Mouse (Mus musculus) liver, embryonic 16.5 days (tissue): ENCODE results near the gene Gm49388. TPM values are rescaled to one million over a fixed set of nuclear protein-coding genes. Genes with fewer than 3 reads are reported as not detected.
A peak's percentile ranks its signal among the peaks of the same experiment; 100 is the strongest.

Experiments used
- ATAC-seq: fragments of 200-750 bp; cut with Nextera tagmentation; 2 replicates; pipeline ENCODE4 v1.8.0; 2017; ENCODE audit warnings: low read depth, mild to moderate bottlenecking, moderate number of reproducible peaks, moderate library complexity
- H3K27ac ChIP-seq: fragments of 300-500 bp; sonication (generic); 2 replicates; pipeline ENCODE4 v1.5.1; 2014; ENCODE audit warnings: mild to moderate bottlenecking, low read length
- H3K27me3 ChIP-seq: fragments of 300-500 bp; sonication (generic); 2 replicates; pipeline ENCODE4 v1.6.1; 2014; ENCODE audit warnings: low read depth, low read length, mixed read lengths; ENCODE audit not compliant: control insufficient read depth, insufficient read depth
- H3K36me3 ChIP-seq: fragments of 300-500 bp; sonication (generic); 2 replicates; pipeline ENCODE4 v1.6.1; 2014; ENCODE audit warnings: mild to moderate bottlenecking; ENCODE audit not compliant: control insufficient read depth, insufficient read depth
- H3K4me1 ChIP-seq: fragments of 300-500 bp; sonication (generic); 2 replicates; pipeline ENCODE4 v1.6.1; 2014; ENCODE audit warnings: low read depth, low read length, mixed read lengths; ENCODE audit not compliant: control insufficient read depth
- H3K4me2 ChIP-seq: fragments of 300-500 bp; sonication (generic); 2 replicates; pipeline ENCODE4 v1.6.1; 2014; ENCODE audit warnings: low read depth, low read length, mixed read lengths
- H3K4me3 ChIP-seq: fragments of 300-500 bp; sonication (generic); 2 replicates; pipeline ENCODE4 v1.5.1; 2014; ENCODE audit warnings: low read depth, mild to moderate bottlenecking, low read length
- H3K9ac ChIP-seq: fragments of 300-500 bp; sonication (generic); 2 replicates; pipeline ENCODE4 v1.6.1; 2014; ENCODE audit warnings: low read depth, low read length
- H3K9me3 ChIP-seq: fragments of 300-500 bp; sonication (generic); replicated peaks from 2 replicates; pipeline ENCODE4 v1.6.1; 2016; ENCODE audit warnings: low read length; ENCODE audit not compliant: control insufficient read depth
- WGBS: fragments of 180-500 bp; shearing (Covaris S2); extraction: QIAGEN DNeasy Blood & Tissue Kit; methylation state at CpG from one replicate; pipeline ENCODE4 v1.1.7; 2014; ENCODE audit not compliant: insufficient replicate concordance; 5-methylcytosine and 5-hydroxymethylcytosine counted together
- polyA plus RNA-seq: library from polyadenylated mRNA; unstranded; fragments of >200 nt; fragmentation: Nextera tagmentation; extraction: Ambion mirVana; gene quantifications from 2 replicates; pipeline ENCODE4 v1.2.1, GENCODE M21; 2015

Gene Gm49388
- polyA plus RNA-seq, 1 experiment from 2014 or later, result not detected

- 84% methylated on average over 23 of the region's 23 CpGs for WGBS
- H3K9me3 ChIP-seq, result no peaks in the 10 kb centered on the region
- no peak overlapping the region for H3K27ac ChIP-seq
- H3K4me3 ChIP-seq, result no peak overlapping the region
- no peaks in the 10 kb centered on the region for H3K27me3 ChIP-seq
- H3K36me3 ChIP-seq, result peaks cover 50% of the 10 kb centered on the region
- no peak overlapping the region for H3K4me2 ChIP-seq
- ATAC-seq, result no peak
- peaks cover 1% of the 10 kb centered on the region; the same call in 1 of the 2 replicates for H3K4me1 ChIP-seq
- H3K9ac ChIP-seq, result no peak overlapping the region
Measured at GRCm38 (mm10) chr7:127797076-127797845, 11.9 kb downstream of the Gm49388 start.

GRCm38 (mm10) chr7:127798591-127798990 is 13.2 kb downstream of the Gm49388 start:
- 80% methylated on average over 4 of the region's 4 CpGs for WGBS
- Histone ChIP-seq H3K4me3 (no peak overlapping the region), H3K4me2 (no peak overlapping the region), H3K4me1 (peaks cover 2% of the 10 kb centered on the region; the same call in 1 of the 2 replicates), H3K27ac (no peak overlapping the region), H3K9me3 (no peaks in the 10 kb centered on the region), H3K36me3 (peaks cover 43% of the 10 kb centered on the region), H3K9ac (no peak overlapping the region), H3K27me3 (no peaks in the 10 kb centered on the region)
- no peak for ATAC-seq

- WGBS, result 86% methylated on average over 13 of the region's 13 CpGs
- peaks cover 43% of the 10 kb centered on the region for H3K36me3 ChIP-seq
- ATAC-seq, result no peak
- H3K4me1 ChIP-seq, result peaks cover 5% of the 10 kb centered on the region
- H3K4me2 ChIP-seq, result no peak overlapping the region
- H3K27me3 ChIP-seq, result no peaks in the 10 kb centered on the region
- no peak overlapping the region for H3K27ac ChIP-seq
- no peak overlapping the region for H3K9ac ChIP-seq
- H3K9me3 ChIP-seq, result no peaks in the 10 kb centered on the region
- no peak overlapping the region for H3K4me3 ChIP-seq
Measured at GRCm38 (mm10) chr7:127799211-127799610, 13.8 kb downstream of the Gm49388 start.

GRCm38 (mm10) chr7:127799738-127800137 is 14.3 kb downstream of the Gm49388 start:
- no peak overlapping the region for H3K4me3 ChIP-seq
- H3K36me3 ChIP-seq, result peaks cover 43% of the 10 kb centered on the region
- H3K4me2 ChIP-seq, result no peak overlapping the region
- no peaks in the 10 kb centered on the region for H3K9me3 ChIP-seq
- no peaks in the 10 kb centered on the region for H3K27me3 ChIP-seq
- no peak overlapping the region for H3K9ac ChIP-seq
- 58% methylated on average over 1 of the region's 1 CpGs for WGBS
- peaks cover 10% of the 10 kb centered on the region for H3K4me1 ChIP-seq
- no peak for ATAC-seq
- no peak overlapping the region for H3K27ac ChIP-seq

GRCm38 (mm10) chr7:127800435-127801009 is 15.1 kb downstream of the Gm49388 start, which contains the start of gene Hsd3b7:
TSS of gene Hsd3b7 (plus strand) at chr7:127800604.
- H3K4me2 ChIP-seq, result peak within 1 kb of the TSS; percentile 41
- H3K27me3 ChIP-seq, result no peaks in the 10 kb centered on the region
- no peaks in the 10 kb centered on the region for H3K9me3 ChIP-seq
- peak within 1 kb of the TSS; percentile 35 for H3K27ac ChIP-seq
- 30% methylated on average over 4 of the region's 6 CpGs for WGBS
- H3K36me3 ChIP-seq, result peaks cover 39% of the 10 kb centered on the region
- H3K9ac ChIP-seq, result peak within 1 kb of the TSS; percentile 42
- ATAC-seq, result peak; percentile 73
- peak within 1 kb of the TSS; percentile 24 for H3K4me3 ChIP-seq
- H3K4me1 ChIP-seq, result peaks cover 18% of the 10 kb centered on the region

GRCm38 (mm10) chr7:127801010-127801621 is 15.7 kb downstream of the Gm49388 start:
- no peaks in the 10 kb centered on the region for H3K27me3 ChIP-seq
- peaks cover 22% of the 10 kb centered on the region for H3K4me1 ChIP-seq
- H3K4me3 ChIP-seq, result peak overlapping the region; percentile 24
- peak overlapping the region; percentile 41 for H3K4me2 ChIP-seq
- H3K9ac ChIP-seq, result peak overlapping the region; percentile 42
- H3K9me3 ChIP-seq, result no peaks in the 10 kb centered on the region
- WGBS, result 70% methylated on average over 8 of the region's 8 CpGs
- peak overlapping the region; percentile 35 for H3K27ac ChIP-seq
- peaks cover 33% of the 10 kb centered on the region for H3K36me3 ChIP-seq
- ATAC-seq, result peak; percentile 28

GRCm38 (mm10) chr7:127802313-127802712 is 16.9 kb downstream of the Gm49388 start:
- Histone ChIP-seq H3K4me2 (no peak overlapping the region), H3K4me1 (peaks cover 29% of the 10 kb centered on the region), H3K27me3 (no peaks in the 10 kb centered on the region), H3K9me3 (no peaks in the 10 kb centered on the region), H3K9ac (no peak overlapping the region), H3K27ac (no peak overlapping the region), H3K36me3 (peaks cover 21% of the 10 kb centered on the region), H3K4me3 (no peak overlapping the region)
- WGBS, result 83% methylated on average over 17 of the region's 17 CpGs
- ATAC-seq, result no peak

- WGBS, result 31% methylated on average over 5 of the region's 5 CpGs
- no peak overlapping the region for H3K9ac ChIP-seq
- H3K36me3 ChIP-seq, result no peaks in the 10 kb centered on the region
- no peak; the same call in 1 of the 2 replicates for ATAC-seq
- H3K9me3 ChIP-seq, result no peaks in the 10 kb centered on the region
- H3K4me1 ChIP-seq, result peaks cover 33% of the 10 kb centered on the region
- no peak overlapping the region for H3K4me2 ChIP-seq
- H3K27me3 ChIP-seq, result no peaks in the 10 kb centered on the region
- H3K27ac ChIP-seq, result peak overlapping the region; percentile 69
- H3K4me3 ChIP-seq, result no peak overlapping the region
Measured at GRCm38 (mm10) chr7:127808821-127809220, 23.4 kb downstream of the Gm49388 start.

GRCm38 (mm10) chr7:127809846-127810245 is 24.4 kb downstream of the Gm49388 start:
- Histone ChIP-seq H3K27me3 (no peaks in the 10 kb centered on the region), H3K9ac (no peak overlapping the region), H3K4me3 (no peak overlapping the region), H3K4me1 (peaks cover 23% of the 10 kb centered on the region), H3K27ac (no peak overlapping the region), H3K4me2 (no peak overlapping the region), H3K36me3 (no peaks in the 10 kb centered on the region), H3K9me3 (no peaks in the 10 kb centered on the region)
- ATAC-seq, result no peak
- WGBS, result 55% methylated on average over 1 of the region's 1 CpGs
